Mouse (Mus musculus) small intestine, adult 2 months (tissue): Measurements from ENCODE around the gene Ccnd3.

Experiments
- CTCF ChIP-seq: fragments of 200-500 bp; IDR thresholded peaks from 2 replicates; pipeline ENCODE4 v1.5.1; 2012; ENCODE audit warnings: low read depth, mild to moderate bottlenecking, control low read depth, inconsistent platforms, low read length, moderate library complexity, mixed read lengths; ENCODE audit not compliant: insufficient replicate concordance, insufficient read length; ENCODE audit errors: extremely low read depth
- POLR2A ChIP-seq: fragments of 200-500 bp; IDR thresholded peaks from 2 replicates; pipeline ENCODE4 v1.6.1; 2012; ENCODE audit warnings: low read depth, mild to moderate bottlenecking, control low read depth, inconsistent platforms, low read length, moderate library complexity

- TF ChIP-seq CTCF (no peak), POLR2A (no peak)
Observed at GRCm38 (mm10) chr17:47597261-47597660, 92.4 kb downstream of the Ccnd3 start.
